In the genomic region with DNA sequence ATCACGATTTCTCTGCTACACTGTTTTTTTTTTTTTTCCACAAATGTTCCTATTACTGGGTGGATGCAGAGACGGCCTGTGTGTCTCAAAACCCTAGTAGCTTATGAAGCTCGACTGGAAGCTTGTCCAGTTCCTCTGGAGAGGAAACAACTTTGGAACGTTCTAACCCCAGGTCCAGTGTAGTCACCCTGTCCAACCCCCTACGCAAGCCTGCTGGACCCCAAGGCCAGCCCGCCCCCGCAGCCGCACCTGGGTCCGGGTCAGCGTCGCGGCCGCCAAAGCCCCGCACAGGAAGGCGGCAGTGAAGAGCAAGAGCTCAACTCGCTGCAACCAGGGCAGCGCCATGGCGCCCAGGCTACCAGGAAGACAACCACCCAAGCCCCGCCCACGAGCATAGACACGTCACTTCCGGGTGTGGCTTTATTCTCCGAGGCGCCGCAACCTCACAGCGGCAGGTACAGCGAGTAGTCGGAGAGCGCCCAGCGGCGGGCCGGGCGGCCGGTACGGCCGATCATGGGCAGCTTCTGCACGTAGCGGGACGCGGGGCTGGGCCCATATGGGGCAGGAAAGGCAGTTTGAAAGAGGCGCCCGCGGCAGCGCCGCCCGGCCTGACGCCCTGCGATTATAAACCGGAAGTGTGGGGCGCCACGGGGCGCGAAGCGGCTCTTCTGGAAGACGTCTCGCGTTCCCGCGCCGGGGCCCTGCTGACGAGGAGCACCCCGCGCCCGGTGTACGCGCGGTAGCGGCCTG, we compare ENCODE assay signal across 7 mouse cellular contexts. TPM values are rescaled to one million over a fixed set of nuclear protein-coding genes. Genes with fewer than 3 reads are reported as not detected.
DNase-seq lines count a peak whose midpoint lies in the region; ATAC-seq lines count a peak whose summit lies in the region.

A gene (minus strand): TSS at position 382 of the 750 bp plus-strand sequence.

- H3K36me3 ChIP-seq in intestine, embryonic 15.5 days, result no peaks in the 10 kb centered on the region
- peaks cover 56% of the 10 kb centered on the region for H3K36me3 ChIP-seq in midbrain, embryonic 10.5 days

- H3K9ac ChIP-seq in intestine, embryonic 15.5 days, result peak within 1 kb of the TSS; percentile 84

- peak; percentile 96 to 99 for DNase-seq in adrenal gland, adult (ENCODE audit: inconsistent age in 2 of 2, low spot score in 1 of 2)
- peak; percentile 98 for DNase-seq in embryo, embryonic 10.5 days (ENCODE audit: low spot score)
- DNase-seq in gastrocnemius, postnatal 25 days, result peak; percentile 91
- DNase-seq in left cerebral cortex, postnatal 25 days (ENCODE audit: low spot score in 2 of 2), result peak; percentile 97
- DNase-seq in midbrain, embryonic 10.5 days (ENCODE audit: low spot score), result peak; percentile 97
- DNase-seq in right cerebral cortex, postnatal 4 days, result peak; percentile 96

- peaks cover 22% of the 10 kb centered on the region for H3K4me1 ChIP-seq in intestine, embryonic 15.5 days (replicated peaks)
- H3K4me1 ChIP-seq in midbrain, embryonic 10.5 days, result peaks cover 49% of the 10 kb centered on the region

- H3K27me3 ChIP-seq in intestine, embryonic 15.5 days (replicated peaks), result no peaks in the 10 kb centered on the region
- H3K27me3 ChIP-seq in midbrain, embryonic 10.5 days (ENCODE audit: low read depth, poor library complexity, severe bottlenecking), result no peaks in the 10 kb centered on the region

- no peaks in the 10 kb centered on the region for H3K9me3 ChIP-seq in intestine, embryonic 15.5 days
- no peaks in the 10 kb centered on the region for H3K9me3 ChIP-seq in midbrain, embryonic 10.5 days (replicated peaks)

- peak within 1 kb of the TSS; percentile 90 for H3K4me2 ChIP-seq in intestine, embryonic 15.5 days (replicated peaks)

- peak within 1 kb of the TSS; percentile 59 for H3K4me3 ChIP-seq in intestine, embryonic 15.5 days (replicated peaks)
- peak within 1 kb of the TSS; percentile 89 for H3K4me3 ChIP-seq in midbrain, embryonic 10.5 days

- under 1% methylated on average over 68 of the region's 68 CpGs for WGBS in intestine, embryonic 15.5 days
- WGBS in midbrain, embryonic 10.5 days, result under 1% methylated on average over 68 of the region's 68 CpGs

- peak; percentile 95 for ATAC-seq in intestine, embryonic 15.5 days

- intact Hi-C loops in left cerebral cortex, postnatal 25 days (cut with DNase I), result no loop called here

- peak within 1 kb of the TSS; percentile 100 for H3K27ac ChIP-seq in intestine, embryonic 15.5 days
- H3K27ac ChIP-seq in midbrain, embryonic 10.5 days (replicated peaks), result peak within 1 kb of the TSS; percentile 98

RNA-seq across cellular contexts. Expression of the gene that starts here (rescaled TPM):
- total RNA-seq in gastrocnemius, postnatal 25 days (2021), result 1 to 10 TPM; 8.3 to 9.8 TPM
- 90.4 and 102 TPM in 2 replicates for polyA plus RNA-seq in intestine, embryonic 15.5 days (2015; fragmentation: Nextera tagmentation; extraction: Ambion mirVana)
- total RNA-seq in left cerebral cortex, postnatal 25 days (2021), result 10 to 100 TPM; 10.6 to 10.9 TPM
- polyA plus RNA-seq in midbrain, embryonic 10.5 days (2016; fragmentation: Nextera tagmentation; extraction: Ambion mirVana), result 50.0 and 55.2 TPM in 2 replicates

Comparison
In these comparisons a context has a peak if more than half of its experiments do, and no peak if none do; other contexts are left out.
1. Peak in every context shown above with its lines: DNase-seq, ATAC-seq, H3K4me3 ChIP-seq and H3K27ac ChIP-seq.